Mouse (Mus musculus): ENCODE data around the gene Topbp1. TPM values are rescaled to one million over a fixed set of nuclear protein-coding genes. Genes with fewer than 3 reads are reported as not detected.

Topbp1 gene
- polyA plus RNA-seq, 1 experiment = 20.4 TPM

- no peaks in the 10 kb centered on the region for H3K36me3 ChIP-seq (ENCODE audit: control insufficient read depth, insufficient read depth, low read length)
- TF ChIP-seq CTCF (IDR thresholded peaks at IDR 0.05; ENCODE audit: control insufficient read depth, insufficient read depth, insufficient replicate concordance, low read depth, low read length) (no peak), POLR2A (IDR thresholded peaks at IDR 0.05; ENCODE audit: control insufficient read depth, low read depth, low read length) (no peak)
- H3K4me1 ChIP-seq (ENCODE audit: control insufficient read depth, insufficient read depth, low read length) = no peaks in the 10 kb centered on the region; the same call in 1 of the 2 replicates
- H3K4me3 ChIP-seq (ENCODE audit: control insufficient read depth, low read depth, low read length) = no peak overlapping the region
- no peak overlapping the region for H3K27ac ChIP-seq (ENCODE audit: control insufficient read depth, insufficient read depth, low read depth, low read length)
- H3K27me3 ChIP-seq (ENCODE audit: control insufficient read depth, insufficient read depth, low read length) = no peaks in the 10 kb centered on the region
These were observed 82.1 kb downstream of the Topbp1 start for GRCm38 (mm10) chr9:103387011-103387653.

GRCm38 (mm10) chr9:103389261-103389660 lies 84.2 kb downstream of the Topbp1 start:
- Histone ChIP-seq H3K27me3 (ENCODE audit: control insufficient read depth, insufficient read depth, low read length) (no peaks in the 10 kb centered on the region), H3K4me3 (ENCODE audit: control insufficient read depth, low read depth, low read length) (no peak overlapping the region)
- TF ChIP-seq POLR2A (IDR thresholded peaks at IDR 0.05; ENCODE audit: control insufficient read depth, low read depth, low read length) (no peak), CTCF (IDR thresholded peaks at IDR 0.05; ENCODE audit: control insufficient read depth, insufficient read depth, insufficient replicate concordance, low read depth, low read length) (no peak)

GRCm38 (mm10) chr9:103391796-103392372 lies 86.9 kb downstream of the Topbp1 start:
- TF ChIP-seq CTCF (IDR thresholded peaks at IDR 0.05; ENCODE audit: control insufficient read depth, insufficient read depth, insufficient replicate concordance, low read depth, low read length) (no peak), POLR2A (IDR thresholded peaks at IDR 0.05; ENCODE audit: control insufficient read depth, low read depth, low read length) (no peak)
- Histone ChIP-seq H3K4me1 (ENCODE audit: control insufficient read depth, insufficient read depth, low read length) (no peaks in the 10 kb centered on the region), H3K36me3 (ENCODE audit: control insufficient read depth, insufficient read depth, low read length) (no peaks in the 10 kb centered on the region), H3K4me3 (ENCODE audit: control insufficient read depth, low read depth, low read length) (no peak overlapping the region), H3K27ac (ENCODE audit: control insufficient read depth, insufficient read depth, low read depth, low read length) (no peak overlapping the region), H3K27me3 (ENCODE audit: control insufficient read depth, insufficient read depth, low read length) (no peaks in the 10 kb centered on the region)

More at GRCm38 (mm10) chr9:103389261-103389660, 84.2 kb downstream of the Topbp1 start:
- Histone ChIP-seq H3K4me1 (ENCODE audit: control insufficient read depth, insufficient read depth, low read length) (no peaks in the 10 kb centered on the region; the same call in 1 of the 2 replicates), H3K27ac (ENCODE audit: control insufficient read depth, insufficient read depth, low read depth, low read length) (no peak overlapping the region), H3K36me3 (ENCODE audit: control insufficient read depth, insufficient read depth, low read length) (no peaks in the 10 kb centered on the region)

GRCm38 (mm10) chr9:103393256-103393655 lies 88.2 kb downstream of the Topbp1 start:
- Histone ChIP-seq H3K36me3 (ENCODE audit: control insufficient read depth, insufficient read depth, low read length) (no peaks in the 10 kb centered on the region), H3K27ac (ENCODE audit: control insufficient read depth, insufficient read depth, low read depth, low read length) (no peak overlapping the region), H3K27me3 (ENCODE audit: control insufficient read depth, insufficient read depth, low read length) (no peaks in the 10 kb centered on the region), H3K4me3 (ENCODE audit: control insufficient read depth, low read depth, low read length) (no peak overlapping the region), H3K4me1 (ENCODE audit: control insufficient read depth, insufficient read depth, low read length) (no peaks in the 10 kb centered on the region)
- TF ChIP-seq POLR2A (IDR thresholded peaks at IDR 0.05; ENCODE audit: control insufficient read depth, low read depth, low read length) (no peak), CTCF (IDR thresholded peaks at IDR 0.05; ENCODE audit: control insufficient read depth, insufficient read depth, insufficient replicate concordance, low read depth, low read length) (no peak)

GRCm38 (mm10) chr9:103398509-103399157 lies 93.6 kb downstream of the Topbp1 start:
- no peak for TF ChIP-seq POLR2A (IDR thresholded peaks at IDR 0.05; ENCODE audit: control insufficient read depth, low read depth, low read length)
- no peak for TF ChIP-seq CTCF (IDR thresholded peaks at IDR 0.05; ENCODE audit: control insufficient read depth, insufficient read depth, insufficient replicate concordance, low read depth, low read length)
- no peaks in the 10 kb centered on the region for H3K27me3 ChIP-seq (ENCODE audit: control insufficient read depth, insufficient read depth, low read length)
- H3K36me3 ChIP-seq (ENCODE audit: control insufficient read depth, insufficient read depth, low read length) = no peaks in the 10 kb centered on the region
- 0 out of 2 replicates have a peak overlapping the region, but pooled peaks have one; percentile 13 for H3K27ac ChIP-seq (ENCODE audit: control insufficient read depth, insufficient read depth, low read depth, low read length)
- H3K4me1 ChIP-seq (ENCODE audit: control insufficient read depth, insufficient read depth, low read length) = no peaks in the 10 kb centered on the region; the same call in 1 of the 2 replicates
- H3K4me3 ChIP-seq (ENCODE audit: control insufficient read depth, low read depth, low read length) = no peak overlapping the region

Other genes with a start within 250 kb of the Topbp1 start
- gene Rab6b, start 193.4 kb upstream of the Topbp1 start, polyA plus RNA-seq (2012; rRNA removed) = 1.1 and 2.1 TPM in 2 replicates
- gene Srprb, start 103.1 kb upstream of the Topbp1 start, polyA plus RNA-seq (2012; rRNA removed) = 41.1 and 42.6 TPM in 2 replicates
- 2.8 and 4.7 TPM in 2 replicates for gene Gm20425, start 74.9 kb upstream of the Topbp1 start, polyA plus RNA-seq (2012; rRNA removed)
- gene Trf, start 74.8 kb upstream of the Topbp1 start, polyA plus RNA-seq (2012; rRNA removed) = 14.8 and 24.0 TPM in 2 replicates
- gene 1300017J02Rik, start 133 bp upstream of the Topbp1 start, polyA plus RNA-seq (2012; rRNA removed) = 19.8 and 20.3 TPM in 2 replicates
- gene Cdv3, start 60.6 kb downstream of the Topbp1 start, polyA plus RNA-seq (2012; rRNA removed) = 229 and 317 TPM in 2 replicates
- 0.74 and 0.75 TPM in 2 replicates for gene Bfsp2, start 175.2 kb downstream of the Topbp1 start, polyA plus RNA-seq (2012; rRNA removed)